Mouse (Mus musculus) forebrain, embryonic 10.5 days (tissue): ENCODE measurements around the gene Kdm2b. TPM values are rescaled to one million over a fixed set of nuclear protein-coding genes. Genes with fewer than 3 reads are reported as not detected.

ENCODE experiments used
- DNase-seq: peaks from one replicate; pipeline ENCODE4 v3.0.0-alpha.2; 2017; ENCODE audit warnings: low spot score; ENCODE audit errors: extremely low spot score
- H3K27ac ChIP-seq: fragments of 300-500 bp; sonication (generic); 2 replicates; pipeline ENCODE4 v1.5.1; 2016; ENCODE audit warnings: mild to moderate bottlenecking
- H3K27me3 ChIP-seq: fragments of 300-500 bp; sonication (generic); 2 replicates; pipeline ENCODE4 v1.6.1; 2016; ENCODE audit warnings: mild to moderate bottlenecking; ENCODE audit not compliant: poor library complexity, severe bottlenecking
- H3K36me3 ChIP-seq: fragments of 300-500 bp; sonication (generic); replicated peaks from 2 replicates; pipeline ENCODE4 v1.6.1; 2016; ENCODE audit warnings: mild to moderate bottlenecking, moderate library complexity
- H3K4me1 ChIP-seq: fragments of 300-500 bp; sonication (generic); 2 replicates; pipeline ENCODE4 v1.6.1; 2016
- H3K4me3 ChIP-seq: fragments of 300-500 bp; sonication (generic); 2 replicates; pipeline ENCODE4 v1.5.1; 2016; ENCODE audit warnings: mild to moderate bottlenecking, moderate library complexity
- H3K9me3 ChIP-seq: fragments of 300-500 bp; sonication (generic); 2 replicates; pipeline ENCODE4 v1.6.1; 2016; ENCODE audit warnings: mild to moderate bottlenecking, moderate library complexity
- whole genome bisulfite sequencing: fragments of 180-500 bp; shearing (Covaris S2); methylation state at CpG from one replicate; pipeline ENCODE4 v1.1.7; 2016; 5-methylcytosine and 5-hydroxymethylcytosine counted together
- polyA plus RNA-seq: library from polyadenylated mRNA; unstranded; fragments of >200 nt; fragmentation: Nextera tagmentation; extraction: Ambion mirVana; gene quantifications from 2 replicates; pipeline ENCODE4 v1.2.1, GENCODE M21; 2016

Kdm2b gene
- polyA plus RNA-seq, 1 experiment from 2014 or later: 83.4 TPM

DNA sequence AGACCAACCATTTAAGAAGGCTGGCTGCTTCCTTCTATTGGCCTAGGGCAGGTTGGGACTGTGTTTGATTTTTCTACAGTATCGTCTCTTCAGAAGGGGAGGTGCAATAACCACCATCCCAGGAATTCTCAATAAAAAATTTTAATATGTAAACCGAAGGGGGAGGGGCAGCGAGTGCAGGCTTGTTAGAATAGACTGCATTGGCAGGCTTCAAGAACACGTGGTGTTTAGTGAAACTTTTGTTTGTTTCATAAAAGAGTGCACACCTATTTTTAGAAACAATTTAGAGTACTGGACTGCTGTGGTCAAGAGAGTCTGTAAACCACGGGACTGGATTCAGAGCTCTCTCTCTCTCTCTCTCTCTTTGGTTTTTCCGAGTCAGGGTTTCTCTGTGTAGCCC is 33.4 kb upstream of the Kdm2b start:
- 88% methylated on average over 6 of the region's 6 CpGs for WGBS
- no peak overlapping the region for H3K27ac ChIP-seq
- H3K4me3 ChIP-seq: no peak overlapping the region

GRCm38 (mm10) chr5:123021438-123021837 is 31.8 kb upstream of the Kdm2b start:
- no peaks in the 10 kb centered on the region for H3K9me3 ChIP-seq
- DNase-seq: no peak
- peaks cover 6% of the 10 kb centered on the region; the same call in 1 of the 2 replicates for H3K36me3 ChIP-seq
- WGBS: 89% methylated on average over 7 of the region's 7 CpGs
- no peak overlapping the region for H3K4me3 ChIP-seq
- H3K27me3 ChIP-seq: peaks cover 8% of the 10 kb centered on the region
- H3K4me1 ChIP-seq: peaks cover 36% of the 10 kb centered on the region
- H3K27ac ChIP-seq: no peak overlapping the region

More for the DNA sequence above, 33.4 kb upstream of the Kdm2b start:
- H3K4me1 ChIP-seq: peaks cover 26% of the 10 kb centered on the region
- H3K36me3 ChIP-seq: no peaks in the 10 kb centered on the region
- no peak for DNase-seq
- no peaks in the 10 kb centered on the region for H3K27me3 ChIP-seq
- no peaks in the 10 kb centered on the region for H3K9me3 ChIP-seq

- Histone ChIP-seq H3K4me3 (no peak overlapping the region), H3K27me3 (peaks cover 14% of the 10 kb centered on the region), H3K27ac (no peak overlapping the region), H3K4me1 (peaks cover 42% of the 10 kb centered on the region), H3K9me3 (no peaks in the 10 kb centered on the region), H3K36me3 (peaks cover 6% of the 10 kb centered on the region; the same call in 1 of the 2 replicates)
- WGBS: 95% methylated on average over 5 of the region's 5 CpGs
- DNase-seq: no peak
Measured at GRCm38 (mm10) chr5:123020426-123020825, 30.8 kb upstream of the Kdm2b start.

DNA sequence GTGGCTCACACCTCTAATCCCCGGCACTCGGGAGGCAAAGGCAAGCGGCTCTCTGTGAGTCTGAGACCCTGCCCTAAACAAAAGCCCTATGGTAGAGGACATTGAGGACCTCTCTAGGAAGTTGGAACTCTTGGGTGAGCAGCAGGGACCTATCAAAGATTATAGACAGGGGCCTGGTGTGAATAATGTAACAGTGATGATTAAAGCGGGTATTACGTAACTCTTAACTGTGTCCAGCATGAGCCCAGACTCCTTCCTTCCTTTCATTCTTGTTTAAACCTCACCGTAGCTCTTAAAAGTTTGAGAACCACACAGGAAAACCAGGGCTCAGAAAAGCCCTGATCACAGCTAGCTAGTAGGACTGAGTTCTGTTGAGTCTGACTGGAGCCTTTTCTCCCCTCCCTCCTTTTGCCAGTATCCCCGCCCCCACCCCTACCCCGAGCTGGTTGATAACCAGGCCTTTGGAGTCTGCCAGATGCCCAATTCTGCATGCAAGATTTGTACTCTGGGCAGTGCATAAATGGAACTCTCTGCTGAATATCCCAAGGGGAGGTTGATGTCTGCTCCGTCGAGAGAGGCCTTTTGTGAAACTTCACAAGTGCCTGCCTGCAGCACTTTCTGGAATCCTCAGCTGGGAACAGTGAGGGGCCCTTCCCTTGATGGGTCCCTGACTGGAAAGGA is 29.9 kb upstream of the Kdm2b start:
- peaks cover 6% of the 10 kb centered on the region; the same call in 1 of the 2 replicates for H3K36me3 ChIP-seq
- no peaks in the 10 kb centered on the region for H3K9me3 ChIP-seq
- H3K27ac ChIP-seq: peak overlapping the region; percentile 58
- DNase-seq: no peak
- H3K4me1 ChIP-seq: peaks cover 51% of the 10 kb centered on the region
- no peak overlapping the region for H3K4me3 ChIP-seq
- H3K27me3 ChIP-seq: peaks cover 14% of the 10 kb centered on the region
- 66% methylated on average over 10 of the region's 10 CpGs for WGBS

DNA sequence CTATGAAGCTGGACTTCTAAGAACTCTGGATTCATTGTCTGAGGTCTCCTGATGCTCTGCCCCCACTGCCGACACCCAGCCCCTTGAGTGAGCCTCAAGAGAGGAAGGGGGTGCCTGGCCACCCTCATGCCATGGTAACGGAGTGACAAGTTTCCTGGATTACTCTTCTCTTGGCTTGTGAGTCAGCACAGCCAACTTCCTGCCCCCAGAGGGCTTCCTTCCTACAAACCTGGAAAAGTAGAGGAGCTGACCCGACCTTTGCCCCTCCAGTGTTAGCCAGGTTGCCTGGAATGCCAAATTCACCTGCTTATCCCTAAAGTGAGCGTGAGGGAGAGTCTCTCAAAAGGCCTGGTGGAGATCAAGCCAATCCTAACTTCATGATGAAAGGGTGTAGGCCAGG is 27.9 kb upstream of the Kdm2b start:
- Histone ChIP-seq H3K36me3 (peaks cover 6% of the 10 kb centered on the region; the same call in 1 of the 2 replicates), H3K27ac (no peak overlapping the region), H3K9me3 (no peaks in the 10 kb centered on the region), H3K27me3 (peaks cover 14% of the 10 kb centered on the region), H3K4me1 (peaks cover 63% of the 10 kb centered on the region), H3K4me3 (no peak overlapping the region)
- DNase-seq: no peak
- WGBS: 91% methylated on average over 4 of the region's 4 CpGs

- no peaks in the 10 kb centered on the region for H3K9me3 ChIP-seq
- WGBS: 30% methylated on average over 8 of the region's 8 CpGs
- H3K4me1 ChIP-seq: peaks cover 63% of the 10 kb centered on the region
- peaks cover 14% of the 10 kb centered on the region for H3K27me3 ChIP-seq
- no peak for DNase-seq
- H3K36me3 ChIP-seq: peaks cover 6% of the 10 kb centered on the region; the same call in 1 of the 2 replicates
- no peak overlapping the region for H3K27ac ChIP-seq
- H3K4me3 ChIP-seq: peak overlapping the region; percentile 64
Measured at GRCm38 (mm10) chr5:123015915-123016314, 26.3 kb upstream of the Kdm2b start.

DNA sequence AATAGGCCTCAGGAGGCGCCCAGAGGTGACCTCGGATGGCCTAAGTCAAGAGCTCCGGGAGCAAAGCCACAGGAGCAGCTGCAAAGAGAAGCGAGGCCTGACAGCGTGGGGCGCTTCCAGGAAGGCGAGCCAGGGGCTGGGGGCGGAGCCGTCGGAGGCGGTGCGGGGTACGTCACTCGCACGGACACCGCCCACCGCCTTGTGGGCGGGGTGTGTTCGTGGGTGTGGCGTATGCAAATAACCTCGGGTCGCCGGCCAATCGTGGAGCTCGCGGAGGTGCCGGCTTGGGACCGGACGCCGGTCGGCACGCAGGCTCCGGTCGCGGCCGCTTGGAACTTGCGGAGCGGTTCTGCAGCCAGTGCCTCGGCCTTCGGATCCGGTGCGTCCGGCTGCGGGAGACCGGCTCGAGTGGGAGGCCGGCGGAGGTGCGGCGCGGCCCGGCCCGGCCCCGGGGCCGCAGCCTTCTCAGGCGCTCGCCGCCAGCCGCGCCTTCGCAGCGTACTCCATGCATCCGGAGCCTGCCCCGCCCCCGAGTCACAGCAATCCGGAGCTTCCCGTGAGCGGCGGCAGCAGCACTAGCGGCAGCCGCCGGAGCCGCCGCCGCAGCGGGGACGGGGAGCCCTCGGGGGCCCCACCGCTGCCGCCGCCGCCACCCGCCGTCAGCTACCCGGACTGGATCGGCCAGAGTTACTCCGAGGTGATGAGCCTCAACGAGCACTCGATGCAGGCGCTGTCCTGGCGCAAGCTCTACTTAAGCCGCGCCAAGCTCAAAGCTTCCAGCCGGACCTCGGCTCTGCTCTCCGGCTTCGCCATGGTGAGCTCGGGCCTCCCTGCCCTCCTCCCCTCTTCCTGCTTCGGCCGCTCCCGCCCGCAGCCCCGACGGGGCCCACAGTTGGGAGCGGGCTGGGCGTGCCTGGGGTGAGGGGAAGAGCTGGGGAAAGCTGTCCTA is 25.4 kb upstream of the Kdm2b start, which contains the start of gene Orai1:
TSS of gene Orai1 (plus strand) at position 322 of the 949 bp plus-strand sequence.
- under 1% methylated on average over 106 of the region's 106 CpGs for WGBS
- Histone ChIP-seq H3K4me3 (peak within 1 kb of the TSS; percentile 64), H3K36me3 (peaks cover 6% of the 10 kb centered on the region; the same call in 1 of the 2 replicates), H3K4me1 (peaks cover 63% of the 10 kb centered on the region), H3K9me3 (no peaks in the 10 kb centered on the region), H3K27me3 (peaks cover 14% of the 10 kb centered on the region), H3K27ac (peak within 1 kb of the TSS; percentile 91)
- DNase-seq: peak; percentile 97

GRCm38 (mm10) chr5:123013599-123014315 is 24.1 kb upstream of the Kdm2b start:
- WGBS: 62% methylated on average over 9 of the region's 9 CpGs
- Histone ChIP-seq H3K27me3 (peaks cover 14% of the 10 kb centered on the region), H3K4me1 (peaks cover 50% of the 10 kb centered on the region), H3K27ac (0 out of 2 replicates have a peak overlapping the region, but pooled peaks have one; percentile 11), H3K4me3 (no peak overlapping the region), H3K9me3 (no peaks in the 10 kb centered on the region), H3K36me3 (peaks cover 6% of the 10 kb centered on the region; the same call in 1 of the 2 replicates)
- DNase-seq: peak; percentile 66

DNA sequence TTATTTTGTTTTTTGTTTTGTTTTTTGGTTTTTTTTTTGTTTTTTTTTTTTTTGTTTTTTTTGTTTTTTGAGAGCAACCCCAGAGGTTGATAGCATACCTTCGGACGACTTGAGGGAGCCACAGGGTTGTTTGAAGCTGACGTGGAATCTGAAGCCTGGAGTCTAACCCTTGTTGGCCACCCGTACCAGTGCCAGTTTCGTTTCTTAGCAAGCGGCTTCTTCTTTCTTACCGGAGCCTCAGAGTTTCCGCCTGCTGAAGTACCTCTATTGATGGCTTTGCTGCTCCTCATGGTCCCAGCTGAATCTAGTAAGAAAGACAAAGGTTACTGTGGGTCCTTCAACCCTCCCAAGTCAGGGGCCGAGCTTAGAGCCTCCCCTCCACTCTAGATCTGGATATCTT is 22.1 kb upstream of the Kdm2b start:
- 96% methylated on average over 9 of the region's 9 CpGs for WGBS
- Histone ChIP-seq H3K27ac (no peak overlapping the region), H3K36me3 (no peaks in the 10 kb centered on the region), H3K4me3 (no peak overlapping the region), H3K27me3 (peaks cover 9% of the 10 kb centered on the region), H3K4me1 (peaks cover 34% of the 10 kb centered on the region), H3K9me3 (no peaks in the 10 kb centered on the region)
- DNase-seq: no peak

DNA sequence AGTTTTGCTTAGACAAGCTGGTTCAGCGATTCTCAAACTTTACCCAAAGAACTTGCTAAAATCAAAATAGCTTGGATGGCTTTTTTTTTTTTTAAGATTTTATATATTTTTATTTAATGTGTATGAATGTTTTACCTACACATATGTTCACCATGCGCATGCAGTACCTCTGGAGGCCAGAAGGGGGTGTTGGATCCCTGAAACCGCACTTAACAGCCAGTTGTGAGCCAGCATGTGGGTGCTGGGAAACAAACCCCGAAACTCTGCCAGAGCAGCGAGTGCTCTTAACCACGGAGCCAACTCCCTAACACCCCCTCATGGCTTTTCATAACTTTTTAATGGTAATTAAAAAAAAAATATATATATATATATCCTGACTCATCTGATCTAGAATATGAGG is 21.2 kb upstream of the Kdm2b start:
- Histone ChIP-seq H3K4me1 (peaks cover 31% of the 10 kb centered on the region), H3K27me3 (0 out of 2 replicates have a peak, but pooled peaks cover under 1% of the 10 kb centered on the region), H3K36me3 (no peaks in the 10 kb centered on the region), H3K4me3 (no peak overlapping the region), H3K9me3 (no peaks in the 10 kb centered on the region), H3K27ac (no peak overlapping the region)
- DNase-seq: no peak
- WGBS: 93% methylated on average over 6 of the region's 6 CpGs

DNA sequence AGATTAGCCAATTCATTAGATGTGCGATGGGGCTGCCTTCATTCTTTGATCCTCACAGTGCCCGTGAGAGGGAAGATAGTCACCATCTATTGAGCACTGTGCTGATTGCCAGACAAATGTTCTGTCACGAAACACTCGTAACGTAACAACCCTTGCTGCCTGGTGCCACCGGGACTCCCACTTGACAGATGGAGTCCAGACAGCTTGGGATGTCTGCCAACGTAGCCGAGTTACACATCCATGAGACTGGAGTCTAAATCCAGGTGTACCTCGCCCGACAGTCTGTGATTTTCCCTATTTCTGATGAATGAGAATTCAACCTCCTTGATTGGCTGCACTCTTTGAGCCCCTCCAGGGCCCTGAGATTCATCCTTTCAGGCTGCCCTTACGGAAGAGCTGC is 20.2 kb upstream of the Kdm2b start:
- no peaks in the 10 kb centered on the region for H3K36me3 ChIP-seq
- no peak for DNase-seq
- H3K27ac ChIP-seq: no peak overlapping the region
- H3K4me1 ChIP-seq: peaks cover 23% of the 10 kb centered on the region
- H3K27me3 ChIP-seq: no peaks in the 10 kb centered on the region
- H3K9me3 ChIP-seq: no peaks in the 10 kb centered on the region
- WGBS: 94% methylated on average over 11 of the region's 11 CpGs
- no peak overlapping the region for H3K4me3 ChIP-seq

DNA sequence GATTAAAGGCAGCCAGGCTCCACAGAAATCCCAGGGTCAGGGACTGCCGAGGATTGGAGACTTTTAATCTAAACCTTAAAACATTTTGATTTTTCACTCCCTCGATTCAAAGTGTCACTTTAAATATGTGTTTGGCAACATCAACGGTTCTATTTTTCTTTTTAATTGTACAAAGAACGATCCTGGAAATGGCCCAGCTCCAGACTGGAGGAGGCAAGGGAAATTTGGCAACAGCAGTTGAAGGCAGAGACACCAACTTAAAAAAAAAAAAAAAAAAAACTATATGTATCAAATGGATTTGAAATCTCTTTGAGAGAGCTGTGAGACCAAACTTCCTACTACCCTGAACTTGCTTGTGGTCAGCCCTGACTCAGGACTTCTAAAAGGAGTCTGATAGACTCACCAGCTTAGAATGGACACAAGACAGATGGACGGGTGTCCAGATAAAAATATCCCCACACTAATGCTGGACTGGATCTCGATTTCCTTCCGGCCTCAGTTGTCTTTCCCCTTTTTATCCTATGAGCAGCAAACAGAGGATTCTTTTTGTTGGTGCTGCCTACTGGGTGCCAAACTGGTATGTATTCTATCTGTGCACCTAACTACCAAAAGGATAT is 19.4 kb upstream of the Kdm2b start:
- Histone ChIP-seq H3K4me1 (peaks cover 14% of the 10 kb centered on the region), H3K4me3 (no peak overlapping the region), H3K27ac (no peak overlapping the region), H3K36me3 (no peaks in the 10 kb centered on the region), H3K9me3 (no peaks in the 10 kb centered on the region), H3K27me3 (no peaks in the 10 kb centered on the region)
- DNase-seq: no peak
- WGBS: 92% methylated on average over 7 of the region's 7 CpGs
